Mouse (Mus musculus): ENCODE data around the gene Ccdc121. TPM values are rescaled to one million over a fixed set of nuclear protein-coding genes. Genes with fewer than 3 reads are reported as not detected.

Gene Ccdc121
- 0.31 TPM in 1 of 2 replicates, not detected in the other for polyA plus RNA-seq (2015; fragmentation: Nextera tagmentation; extraction: Ambion mirVana)

DNA sequence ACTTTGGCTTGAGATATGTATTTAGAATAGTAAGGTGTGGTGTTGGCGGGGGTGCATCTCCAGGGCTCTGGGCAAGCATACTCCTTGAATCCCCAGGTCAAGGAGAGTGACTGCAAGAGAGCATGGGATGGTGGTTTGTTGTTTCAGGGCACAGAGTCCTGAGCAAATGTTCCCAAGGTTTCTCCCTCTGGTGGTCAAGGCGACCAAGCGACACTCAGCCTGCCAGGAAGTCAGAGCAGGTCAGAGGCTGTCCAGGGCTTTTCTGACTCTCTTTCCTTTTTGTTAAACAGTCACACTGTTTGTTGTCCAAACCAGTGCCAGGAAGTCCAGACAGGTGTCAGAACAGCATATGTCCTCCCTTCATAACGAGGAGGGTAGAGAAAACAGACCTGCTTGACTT lies at the start of gene Ccdc121:
Ccdc121 (minus strand) TSS at position 145 of the 400 bp plus-strand sequence.
- Histone ChIP-seq H3K4me3 (replicated peaks; ENCODE audit: low read length) (no peak within 1 kb of the TSS), H3K27me3 (replicated peaks; ENCODE audit: control insufficient read depth, insufficient read depth, low read length) (no peaks in the 10 kb centered on the region), H3K9me3 (ENCODE audit: control insufficient read depth, low read length) (no peaks in the 10 kb centered on the region), H3K4me1 (replicated peaks; ENCODE audit: control insufficient read depth, insufficient read depth, low read length) (peaks cover 5% of the 10 kb centered on the region; the same call in 1 of the 2 replicates), H3K4me2 (ENCODE audit: low read length) (no peak within 1 kb of the TSS), H3K36me3 (ENCODE audit: control insufficient read depth, insufficient read depth) (no peaks in the 10 kb centered on the region), H3K9ac (replicated peaks; ENCODE audit: low read depth, low read length) (no peak within 1 kb of the TSS), H3K27ac (ENCODE audit: low read length) (no peak within 1 kb of the TSS)
- 70% methylated on average over 4 of the region's 4 CpGs for WGBS
- no peak for ATAC-seq

GRCm38 (mm10) chr1:181560325-181560724 lies 49.1 kb upstream of the Ccdc121 start:
- no peak overlapping the region for H3K4me3 ChIP-seq (replicated peaks; ENCODE audit: low read length)
- H3K27ac ChIP-seq (ENCODE audit: low read length) = peak overlapping the region; percentile 71; the same call in 1 of the 2 replicates
- 83% methylated on average over 6 of the region's 6 CpGs for WGBS
- no peak for ATAC-seq
- no peak overlapping the region for H3K4me2 ChIP-seq (ENCODE audit: low read length)
- 0 out of 2 replicates have a peak overlapping the region, but pooled peaks have one; percentile 9 for H3K9ac ChIP-seq (replicated peaks; ENCODE audit: low read depth, low read length)
- H3K9me3 ChIP-seq (ENCODE audit: control insufficient read depth, low read length) = no peaks in the 10 kb centered on the region
- no peaks in the 10 kb centered on the region for H3K27me3 ChIP-seq (replicated peaks; ENCODE audit: control insufficient read depth, insufficient read depth, low read length)
- peaks cover 24% of the 10 kb centered on the region for H3K4me1 ChIP-seq (replicated peaks; ENCODE audit: control insufficient read depth, insufficient read depth, low read length)
- H3K36me3 ChIP-seq (ENCODE audit: control insufficient read depth, insufficient read depth) = no peaks in the 10 kb centered on the region

GRCm38 (mm10) chr1:181559655-181560054 lies 48.4 kb upstream of the Ccdc121 start:
- no peaks in the 10 kb centered on the region for H3K36me3 ChIP-seq (ENCODE audit: control insufficient read depth, insufficient read depth)
- H3K9me3 ChIP-seq (ENCODE audit: control insufficient read depth, low read length) = no peaks in the 10 kb centered on the region
- H3K9ac ChIP-seq (replicated peaks; ENCODE audit: low read depth, low read length) = no peak overlapping the region
- H3K27ac ChIP-seq (ENCODE audit: low read length) = no peak overlapping the region
- H3K4me3 ChIP-seq (replicated peaks; ENCODE audit: low read length) = no peak overlapping the region
- peaks cover 24% of the 10 kb centered on the region for H3K4me1 ChIP-seq (replicated peaks; ENCODE audit: control insufficient read depth, insufficient read depth, low read length)
- ATAC-seq = no peak
- no peak overlapping the region for H3K4me2 ChIP-seq (ENCODE audit: low read length)
- H3K27me3 ChIP-seq (replicated peaks; ENCODE audit: control insufficient read depth, insufficient read depth, low read length) = no peaks in the 10 kb centered on the region
- 84% methylated on average over 10 of the region's 10 CpGs for WGBS

- WGBS = 89% methylated on average over 5 of the region's 5 CpGs
- ATAC-seq = no peak
Observed at GRCm38 (mm10) chr1:181555475-181555874, 44.2 kb upstream of the Ccdc121 start.

DNA sequence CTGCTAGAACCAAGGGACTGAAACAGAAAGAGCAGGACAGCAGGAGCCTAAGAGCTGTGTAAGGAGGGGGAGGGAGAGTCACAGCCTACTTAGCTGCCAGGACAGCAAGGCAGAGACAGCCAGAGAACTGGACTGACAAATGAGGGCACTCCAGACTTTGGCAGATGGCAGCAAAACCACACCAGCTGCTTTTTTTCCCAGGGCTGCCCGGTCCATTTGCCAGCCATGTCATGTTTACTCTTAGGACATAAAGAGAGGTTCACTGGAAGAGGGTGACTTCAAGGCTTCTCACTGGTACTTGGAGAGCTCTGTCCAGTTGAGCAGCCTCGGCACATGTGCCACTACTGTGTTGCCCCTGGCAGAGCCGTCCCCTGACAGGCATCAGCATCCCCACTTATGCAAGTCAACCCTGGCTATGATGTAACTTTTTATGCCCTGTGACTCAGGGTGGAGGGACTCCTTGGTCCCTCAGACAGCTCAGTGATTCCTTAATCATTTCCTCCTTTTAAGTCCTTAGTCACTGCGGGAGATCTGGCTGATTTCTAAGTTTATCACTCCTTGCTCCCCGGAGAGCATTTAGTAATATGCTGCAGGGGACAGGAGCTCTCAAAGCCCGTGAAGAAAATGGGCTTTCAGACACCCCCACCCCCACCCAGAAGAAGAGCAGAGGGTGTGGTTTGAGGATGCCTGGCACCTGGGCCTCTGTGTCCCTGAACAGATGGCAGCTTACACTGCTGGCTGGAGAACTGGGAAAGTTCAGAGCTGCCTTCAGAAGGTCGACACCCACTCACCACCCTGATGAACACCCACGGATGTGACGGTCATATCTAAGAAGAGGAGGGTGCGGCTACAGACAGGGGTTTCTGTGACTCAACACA lies 41.5 kb upstream of the Ccdc121 start:
- ATAC-seq = peak; percentile 70
- no peak overlapping the region for H3K27ac ChIP-seq (ENCODE audit: low read length)
- H3K27me3 ChIP-seq (replicated peaks; ENCODE audit: control insufficient read depth, insufficient read depth, low read length) = no peaks in the 10 kb centered on the region
- no peak overlapping the region for H3K4me2 ChIP-seq (ENCODE audit: low read length)
- no peak overlapping the region for H3K4me3 ChIP-seq (replicated peaks; ENCODE audit: low read length)
- H3K36me3 ChIP-seq (ENCODE audit: control insufficient read depth, insufficient read depth) = no peaks in the 10 kb centered on the region
- peaks cover 10% of the 10 kb centered on the region; the same call in 1 of the 2 replicates for H3K4me1 ChIP-seq (replicated peaks; ENCODE audit: control insufficient read depth, insufficient read depth, low read length)
- H3K9ac ChIP-seq (replicated peaks; ENCODE audit: low read depth, low read length) = no peak overlapping the region
- 38% methylated on average over 10 of the region's 10 CpGs for WGBS
- no peaks in the 10 kb centered on the region for H3K9me3 ChIP-seq (ENCODE audit: control insufficient read depth, low read length)

More at GRCm38 (mm10) chr1:181555475-181555874, 44.2 kb upstream of the Ccdc121 start:
- H3K4me3 ChIP-seq (replicated peaks; ENCODE audit: low read length) = no peak overlapping the region
- no peak overlapping the region for H3K9ac ChIP-seq (replicated peaks; ENCODE audit: low read depth, low read length)
- H3K4me2 ChIP-seq (ENCODE audit: low read length) = no peak overlapping the region
- no peak overlapping the region for H3K27ac ChIP-seq (ENCODE audit: low read length)
- H3K4me1 ChIP-seq (replicated peaks; ENCODE audit: control insufficient read depth, insufficient read depth, low read length) = peaks cover 13% of the 10 kb centered on the region
- no peaks in the 10 kb centered on the region for H3K36me3 ChIP-seq (ENCODE audit: control insufficient read depth, insufficient read depth)
- no peaks in the 10 kb centered on the region for H3K9me3 ChIP-seq (ENCODE audit: control insufficient read depth, low read length)
- H3K27me3 ChIP-seq (replicated peaks; ENCODE audit: control insufficient read depth, insufficient read depth, low read length) = no peaks in the 10 kb centered on the region

- Histone ChIP-seq H3K9ac (replicated peaks; ENCODE audit: low read depth, low read length) (no peak overlapping the region), H3K9me3 (ENCODE audit: control insufficient read depth, low read length) (no peaks in the 10 kb centered on the region), H3K27ac (ENCODE audit: low read length) (no peak overlapping the region), H3K4me1 (replicated peaks; ENCODE audit: control insufficient read depth, insufficient read depth, low read length) (peaks cover 10% of the 10 kb centered on the region; the same call in 1 of the 2 replicates), H3K27me3 (replicated peaks; ENCODE audit: control insufficient read depth, insufficient read depth, low read length) (no peaks in the 10 kb centered on the region), H3K36me3 (ENCODE audit: control insufficient read depth, insufficient read depth) (no peaks in the 10 kb centered on the region), H3K4me2 (ENCODE audit: low read length) (no peak overlapping the region), H3K4me3 (replicated peaks; ENCODE audit: low read length) (no peak overlapping the region)
- no peak for ATAC-seq
- WGBS = 73% methylated on average over 5 of the region's 5 CpGs
Observed at GRCm38 (mm10) chr1:181550826-181551225, 39.6 kb upstream of the Ccdc121 start.

DNA sequence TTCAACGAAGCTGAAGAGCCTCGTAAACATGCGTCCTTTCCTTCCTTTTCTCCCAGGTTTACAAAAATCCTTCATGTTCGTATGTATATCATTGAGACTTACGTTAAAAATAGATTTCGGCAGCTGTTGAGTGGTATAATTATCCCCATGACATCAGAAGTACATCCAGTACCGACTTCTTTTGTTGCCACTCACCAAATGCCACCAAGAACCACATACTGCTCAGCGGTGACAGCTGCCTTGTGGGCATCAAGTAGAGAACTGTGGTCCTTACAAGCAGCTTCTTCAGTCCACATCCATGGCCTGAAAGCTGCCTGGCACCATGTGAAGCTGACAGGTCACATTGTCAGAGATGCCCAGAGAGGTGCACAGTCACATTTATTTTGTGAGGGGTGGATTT lies 38.7 kb upstream of the Ccdc121 start:
- no peak for ATAC-seq
- H3K36me3 ChIP-seq (ENCODE audit: control insufficient read depth, insufficient read depth) = no peaks in the 10 kb centered on the region
- no peak overlapping the region for H3K4me2 ChIP-seq (ENCODE audit: low read length)
- no peaks in the 10 kb centered on the region for H3K9me3 ChIP-seq (ENCODE audit: control insufficient read depth, low read length)
- H3K4me3 ChIP-seq (replicated peaks; ENCODE audit: low read length) = no peak overlapping the region
- H3K4me1 ChIP-seq (replicated peaks; ENCODE audit: control insufficient read depth, insufficient read depth, low read length) = peaks cover 13% of the 10 kb centered on the region
- no peak overlapping the region for H3K27ac ChIP-seq (ENCODE audit: low read length)
- no peak overlapping the region for H3K9ac ChIP-seq (replicated peaks; ENCODE audit: low read depth, low read length)
- 78% methylated on average over 8 of the region's 8 CpGs for WGBS
- H3K27me3 ChIP-seq (replicated peaks; ENCODE audit: control insufficient read depth, insufficient read depth, low read length) = no peaks in the 10 kb centered on the region

GRCm38 (mm10) chr1:181545044-181545772 lies 34.0 kb upstream of the Ccdc121 start:
- peak; percentile 87 for ATAC-seq
- H3K4me3 ChIP-seq (replicated peaks; ENCODE audit: low read length) = peak overlapping the region; percentile 25
- H3K27ac ChIP-seq (ENCODE audit: low read length) = no peak overlapping the region
- no peaks in the 10 kb centered on the region for H3K36me3 ChIP-seq (ENCODE audit: control insufficient read depth, insufficient read depth)
- peaks cover 3% of the 10 kb centered on the region for H3K4me1 ChIP-seq (replicated peaks; ENCODE audit: control insufficient read depth, insufficient read depth, low read length)
- H3K27me3 ChIP-seq (replicated peaks; ENCODE audit: control insufficient read depth, insufficient read depth, low read length) = peaks cover 4% of the 10 kb centered on the region; the same call in 1 of the 2 replicates
- no peak overlapping the region for H3K9ac ChIP-seq (replicated peaks; ENCODE audit: low read depth, low read length)
- WGBS = 27% methylated on average over 23 of the region's 23 CpGs
- peak overlapping the region; percentile 52 for H3K4me2 ChIP-seq (ENCODE audit: low read length)
- no peaks in the 10 kb centered on the region for H3K9me3 ChIP-seq (ENCODE audit: control insufficient read depth, low read length)

DNA sequence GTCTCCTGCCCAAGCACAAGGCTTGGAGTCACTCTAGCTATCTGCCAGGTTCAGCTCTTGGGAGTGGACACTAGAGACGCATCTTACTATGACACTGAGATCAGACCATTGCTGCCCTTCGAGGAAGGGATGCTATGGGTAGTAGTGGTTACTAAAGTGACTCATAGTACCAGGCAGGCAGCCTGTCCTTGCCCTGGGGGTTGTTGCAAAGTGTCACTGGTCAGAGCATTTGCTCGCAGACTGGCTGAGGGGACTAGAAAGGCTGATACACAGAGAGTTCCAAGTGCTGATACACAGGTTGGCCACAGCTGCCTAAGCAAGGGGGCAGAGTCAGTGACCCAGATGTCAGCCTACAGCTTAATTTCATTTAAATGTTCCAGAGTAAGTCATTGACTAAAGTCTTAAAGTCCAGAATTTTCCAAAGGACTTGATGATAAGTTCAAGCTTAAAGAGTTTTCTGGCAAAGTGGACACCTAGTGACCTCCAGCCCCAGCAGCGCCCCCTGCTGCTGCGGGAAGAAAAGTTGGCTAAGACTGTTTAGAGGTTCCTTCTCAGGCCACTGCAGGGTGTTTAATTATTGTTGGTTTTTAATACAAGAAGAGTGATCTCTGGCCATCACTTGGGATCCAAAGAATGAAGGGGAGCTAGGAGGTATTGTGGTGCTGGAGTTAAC lies 32.6 kb upstream of the Ccdc121 start:
- ATAC-seq = no peak
- Histone ChIP-seq H3K27me3 (replicated peaks; ENCODE audit: control insufficient read depth, insufficient read depth, low read length) (peaks cover 4% of the 10 kb centered on the region; the same call in 1 of the 2 replicates), H3K27ac (ENCODE audit: low read length) (no peak overlapping the region), H3K4me3 (replicated peaks; ENCODE audit: low read length) (no peak overlapping the region), H3K4me2 (ENCODE audit: low read length) (no peak overlapping the region), H3K9ac (replicated peaks; ENCODE audit: low read depth, low read length) (no peak overlapping the region), H3K36me3 (ENCODE audit: control insufficient read depth, insufficient read depth) (no peaks in the 10 kb centered on the region), H3K4me1 (replicated peaks; ENCODE audit: control insufficient read depth, insufficient read depth, low read length) (peaks cover 3% of the 10 kb centered on the region), H3K9me3 (ENCODE audit: control insufficient read depth, low read length) (no peaks in the 10 kb centered on the region)
- WGBS = 79% methylated on average over 5 of the region's 5 CpGs

Measured in forebrain, embryonic 16.5 days (tissue).